Mouse (Mus musculus): Measurements from ENCODE around the gene Slc22a7. TPM values are rescaled to one million over a fixed set of nuclear protein-coding genes. Genes with fewer than 3 reads are reported as not detected.

Slc22a7 gene
- total RNA-seq, 2 experiments from 2014 or later = not detected

DNA sequence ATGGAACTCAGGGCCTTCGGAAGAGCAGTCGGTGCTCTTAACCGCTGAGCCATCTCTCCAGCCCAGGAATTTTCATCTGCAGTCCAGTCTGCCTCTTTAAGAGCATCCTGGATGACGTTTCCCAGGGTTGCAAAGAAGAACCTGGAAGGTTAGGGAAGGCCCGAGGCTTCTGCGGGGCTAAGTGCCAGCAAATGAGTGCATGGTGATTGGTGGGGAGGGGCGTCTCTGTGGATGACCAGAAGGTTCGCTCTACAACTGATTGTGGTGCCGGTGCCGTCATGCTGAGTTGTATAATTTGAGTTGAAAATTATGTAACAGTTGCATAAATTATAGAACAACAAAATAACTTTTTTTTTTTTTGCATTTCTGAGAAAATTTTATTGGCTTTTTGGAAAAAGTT, 919 bp upstream of the Slc22a7 start:
- no peak for ATAC-seq (ENCODE audit: poor library complexity, severe bottlenecking)

DNA sequence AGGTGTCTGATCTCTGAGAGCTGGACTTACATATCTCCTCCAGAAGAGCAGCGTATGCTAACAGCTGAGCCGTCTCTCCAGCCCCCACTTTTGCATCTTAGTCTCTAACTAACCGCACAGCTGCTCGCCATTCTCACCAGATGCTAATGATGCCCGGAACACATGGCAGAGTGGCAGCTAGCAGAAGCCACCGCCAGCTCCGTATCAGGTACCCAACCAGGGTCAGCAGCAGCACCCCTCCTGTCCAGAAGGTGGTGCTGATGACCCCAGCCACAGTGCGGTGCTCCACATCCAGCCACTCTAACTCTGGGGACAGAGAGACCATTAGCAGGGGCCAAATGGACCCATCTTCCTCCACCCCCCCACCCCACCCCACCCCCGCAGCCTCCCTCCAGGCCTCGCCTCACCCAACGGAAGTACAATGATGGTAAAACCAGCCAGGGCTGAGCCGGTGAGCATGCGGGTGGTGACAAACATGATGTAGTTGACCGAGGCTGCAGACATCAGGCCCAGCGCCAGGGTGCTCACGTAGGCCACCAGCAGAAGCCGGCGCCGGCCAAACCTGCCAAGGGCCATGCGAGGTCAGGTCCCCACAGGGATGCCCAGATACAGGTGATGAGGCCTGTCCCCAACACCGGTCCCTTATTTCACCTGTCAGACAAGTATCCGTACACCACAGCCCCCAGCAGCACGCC, 1.4 kb downstream of the Slc22a7 start:
- ATAC-seq (ENCODE audit: poor library complexity, severe bottlenecking) = no peak

DNA sequence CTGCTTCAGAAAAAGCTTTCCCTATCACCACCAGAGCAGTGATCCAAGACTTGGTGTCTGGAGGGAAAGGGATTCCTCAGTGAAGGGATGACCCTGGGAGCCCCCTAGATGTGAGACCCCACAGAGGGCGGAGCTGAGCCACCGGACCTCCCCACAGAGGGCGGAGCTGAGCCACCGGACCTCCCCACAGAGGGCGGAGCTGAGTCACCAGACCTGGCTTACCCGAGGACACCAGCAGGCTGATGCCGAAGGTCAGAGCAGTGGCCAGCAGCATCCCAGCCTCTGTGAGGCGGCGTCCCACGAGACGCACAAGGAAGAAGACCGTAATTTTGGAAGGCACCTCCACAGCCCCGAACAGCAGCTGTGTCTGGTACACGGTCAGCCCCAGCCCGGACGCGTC, 4.6 kb downstream of the Slc22a7 start:
- ATAC-seq (ENCODE audit: poor library complexity, severe bottlenecking) = no peak

DNA sequence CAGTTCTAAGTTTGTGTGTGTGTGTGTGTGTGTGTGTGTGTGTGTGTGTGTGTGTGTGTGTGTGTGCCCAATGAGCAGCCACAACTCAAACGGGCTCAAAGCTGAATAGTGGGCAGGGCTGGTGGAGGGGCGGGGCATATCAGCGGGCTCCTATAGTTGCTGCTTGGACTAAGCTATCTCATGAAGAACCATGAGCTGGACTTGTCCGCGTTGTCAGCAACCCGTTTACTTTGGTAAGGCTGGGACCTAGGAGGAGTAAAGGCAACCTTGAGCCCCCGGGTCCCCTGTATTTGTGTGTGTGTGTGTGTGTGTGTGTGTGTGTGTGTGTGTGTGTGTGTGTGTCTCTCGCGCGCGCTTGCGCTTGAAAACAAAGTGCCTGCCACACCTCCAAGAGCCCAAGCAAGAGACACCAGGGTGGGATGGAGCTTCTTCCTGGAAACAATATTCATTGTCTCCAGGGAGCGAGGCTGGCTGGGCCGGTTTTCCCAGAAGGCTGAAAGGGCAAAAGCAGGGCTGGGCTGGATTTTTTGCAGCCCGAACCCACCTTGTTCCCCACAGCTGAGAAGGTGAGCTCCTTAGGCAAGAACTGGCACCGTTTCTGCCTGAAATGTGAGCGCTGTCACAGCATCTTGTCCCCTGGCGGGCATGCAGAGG, 9.4 kb downstream of the Slc22a7 start, which contains the start of gene Crip3:
Gene Crip3, plus strand, starts transcription at position 166 of the 654 bp plus-strand sequence.
- no peak for ATAC-seq (ENCODE audit: poor library complexity, severe bottlenecking)

DNA sequence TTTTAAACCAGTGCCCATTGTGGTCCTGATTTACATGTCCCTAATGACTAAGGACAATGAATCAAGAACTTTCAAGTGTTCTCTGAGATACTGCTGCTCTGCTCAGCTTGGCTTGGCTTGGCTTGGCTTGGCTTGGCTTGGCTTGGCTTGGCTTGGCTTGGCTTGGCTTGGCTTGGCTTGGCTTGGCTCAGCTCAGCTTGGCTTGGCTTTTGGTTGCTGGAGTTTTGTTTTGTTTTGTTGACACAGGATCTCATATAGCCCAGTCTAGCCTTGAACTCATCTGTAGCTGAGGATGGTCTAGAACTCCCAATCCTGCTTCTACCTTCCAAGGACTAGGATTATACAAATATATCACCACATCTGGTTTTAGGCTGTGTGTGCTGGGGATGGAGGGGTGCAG, 11.8 kb downstream of the Slc22a7 start:
- ATAC-seq (ENCODE audit: poor library complexity, severe bottlenecking) = no peak

DNA sequence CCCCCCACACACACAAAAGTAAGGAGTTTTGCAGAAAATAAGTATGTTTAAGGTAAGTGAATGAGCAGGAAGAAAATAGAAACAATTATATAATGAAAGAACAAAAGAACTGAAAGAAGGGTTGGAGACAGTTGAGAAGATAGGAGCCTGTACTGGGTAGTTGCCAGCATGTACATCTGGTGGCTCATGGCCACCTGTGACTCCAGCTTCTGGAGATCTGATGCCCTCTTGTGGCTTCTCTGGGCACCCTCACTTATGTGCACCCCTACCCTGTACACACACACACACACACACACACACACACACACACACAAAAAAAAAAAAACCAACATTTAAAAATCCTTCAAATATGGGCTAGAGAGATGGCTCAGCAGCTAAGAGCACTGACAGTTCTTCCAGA, 18.5 kb downstream of the Slc22a7 start:
- ATAC-seq (ENCODE audit: poor library complexity, severe bottlenecking) = no peak

DNA sequence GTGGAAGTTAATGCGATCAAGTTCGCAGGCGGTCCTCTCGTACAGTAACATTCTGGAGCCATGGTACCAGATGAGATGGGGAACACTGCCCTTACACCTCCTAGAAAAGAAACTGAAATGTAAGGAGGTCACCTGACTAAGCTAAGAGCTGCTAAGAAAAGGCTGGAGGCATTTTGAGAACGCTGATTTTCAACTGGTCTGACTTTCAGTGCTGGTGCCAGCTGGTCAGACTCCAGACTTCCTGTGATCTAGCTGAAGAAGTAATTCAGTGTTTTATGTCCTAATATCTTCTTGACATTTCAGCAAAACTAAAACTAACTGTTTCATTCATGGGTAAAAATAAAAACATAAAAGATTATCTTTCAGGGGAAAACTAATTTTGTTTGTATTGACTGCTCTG, 19.6 kb downstream of the Slc22a7 start:
- ATAC-seq (ENCODE audit: poor library complexity, severe bottlenecking) = no peak

DNA sequence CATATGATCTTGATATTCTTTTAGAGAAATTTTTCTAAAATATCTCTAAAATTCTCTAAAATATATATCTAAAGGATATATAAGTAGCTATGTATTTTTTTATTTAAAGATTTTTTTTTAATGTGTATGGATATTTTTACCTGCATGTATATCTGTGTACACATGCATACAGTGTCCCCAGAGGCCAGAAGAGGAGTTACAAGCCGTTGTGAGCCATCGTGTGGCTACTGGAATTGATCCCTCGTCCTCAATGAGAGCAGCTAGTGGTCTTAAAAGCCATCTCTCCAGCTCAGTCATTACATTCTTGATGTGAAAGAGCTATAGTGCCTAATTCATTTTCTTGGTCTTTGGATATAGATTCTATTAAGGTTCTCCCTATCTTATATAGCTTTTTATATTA, 29.8 kb downstream of the Slc22a7 start:
- no peak for ATAC-seq (ENCODE audit: poor library complexity, severe bottlenecking)

DNA sequence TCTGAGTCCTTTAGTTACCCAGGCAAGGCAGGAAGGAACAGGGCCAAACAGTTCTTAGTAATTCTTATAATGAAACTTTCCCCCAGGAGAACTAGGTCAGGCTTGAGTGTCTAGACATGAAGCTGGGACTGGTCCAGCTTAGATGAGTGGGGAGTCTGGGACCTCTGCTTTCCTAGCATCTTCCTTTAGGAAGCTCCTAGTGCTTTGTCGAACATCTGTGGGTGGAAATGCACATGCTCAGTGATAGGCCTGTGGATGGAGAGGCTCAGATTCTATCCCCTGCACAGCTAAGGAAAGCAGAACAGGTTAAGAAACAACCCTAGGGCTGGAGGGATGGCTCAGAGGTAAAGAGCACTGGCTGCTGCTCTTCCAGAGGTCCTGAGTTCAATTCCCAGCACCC, 43.6 kb downstream of the Slc22a7 start:
- no peak for ATAC-seq (ENCODE audit: poor library complexity, severe bottlenecking)

DNA sequence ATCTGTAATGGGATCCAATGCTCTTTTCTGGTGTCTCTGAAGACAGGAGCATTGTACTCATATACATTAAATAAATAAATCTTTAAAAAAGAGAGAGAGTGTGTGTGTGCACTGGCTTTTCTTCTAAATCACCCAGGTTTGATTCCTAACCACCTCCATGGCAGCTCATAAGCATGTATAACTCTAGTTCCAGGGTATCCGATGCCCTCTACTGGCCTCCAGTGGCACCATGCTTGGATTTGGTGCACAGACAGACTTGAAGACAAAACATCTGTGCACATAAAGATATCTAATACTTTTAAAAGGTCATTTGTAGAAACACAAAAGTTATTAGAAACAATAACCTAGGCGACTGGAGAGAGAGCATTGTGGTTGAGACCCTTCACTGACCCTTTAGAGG, 45.2 kb downstream of the Slc22a7 start:
- no peak for ATAC-seq (ENCODE audit: poor library complexity, severe bottlenecking)

DNA sequence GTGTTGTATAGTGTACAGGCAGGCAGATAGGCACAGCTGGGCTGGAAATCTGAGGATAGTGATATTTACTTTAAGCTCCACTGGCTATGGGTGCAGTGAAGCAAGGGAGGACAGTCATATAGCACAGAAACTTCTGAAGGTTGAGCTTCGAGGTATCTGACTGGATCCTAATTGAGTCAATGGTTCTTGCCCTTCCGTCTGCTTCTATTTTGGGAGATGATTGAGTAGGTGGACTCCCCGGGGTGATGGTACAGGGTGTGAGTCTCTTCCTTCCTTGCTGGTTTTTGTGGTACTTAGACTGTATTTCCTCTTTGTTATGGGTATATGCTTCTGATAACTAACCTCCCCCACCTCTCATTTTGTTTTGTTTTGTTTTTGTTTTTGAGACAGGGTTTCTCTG, 50.1 kb downstream of the Slc22a7 start:
- ATAC-seq (ENCODE audit: poor library complexity, severe bottlenecking) = no peak

DNA sequence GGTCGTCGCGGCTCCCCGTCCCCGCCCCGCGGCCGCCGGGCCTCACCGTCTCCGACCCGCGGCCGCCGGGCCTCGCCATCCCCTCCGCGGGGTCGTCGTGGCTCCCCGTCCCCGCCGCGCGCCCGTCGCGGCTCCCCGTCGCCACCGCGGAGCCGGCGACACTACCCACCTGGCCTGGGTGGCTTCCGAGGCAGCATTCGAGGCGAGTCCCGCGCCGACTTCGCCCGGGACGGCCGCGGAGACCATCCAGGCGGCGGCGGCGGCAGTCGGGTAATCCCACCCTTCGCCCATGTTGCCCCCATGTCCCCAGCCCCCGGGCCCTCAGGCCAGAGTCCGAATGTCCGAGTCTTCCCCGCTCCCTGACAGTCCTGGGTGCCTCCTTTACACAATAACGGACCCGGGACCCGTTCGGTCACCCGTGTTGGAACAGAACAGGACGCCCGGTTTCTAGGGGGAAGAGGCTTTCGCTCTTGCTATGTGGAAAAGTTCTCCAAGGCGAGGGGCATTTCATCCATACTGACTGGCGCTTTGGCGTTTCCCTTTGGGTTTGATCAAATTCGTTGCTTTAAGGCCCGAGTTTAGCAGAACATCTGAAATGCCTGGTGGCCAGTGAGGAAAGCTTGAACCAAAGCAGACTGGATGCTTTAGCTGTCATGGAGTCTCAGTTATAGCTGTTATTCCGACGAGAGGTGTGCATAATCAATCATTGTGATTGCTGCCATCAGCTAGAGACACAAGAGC, 54.0 kb downstream of the Slc22a7 start:
- ATAC-seq (ENCODE audit: poor library complexity, severe bottlenecking) = no peak

DNA sequence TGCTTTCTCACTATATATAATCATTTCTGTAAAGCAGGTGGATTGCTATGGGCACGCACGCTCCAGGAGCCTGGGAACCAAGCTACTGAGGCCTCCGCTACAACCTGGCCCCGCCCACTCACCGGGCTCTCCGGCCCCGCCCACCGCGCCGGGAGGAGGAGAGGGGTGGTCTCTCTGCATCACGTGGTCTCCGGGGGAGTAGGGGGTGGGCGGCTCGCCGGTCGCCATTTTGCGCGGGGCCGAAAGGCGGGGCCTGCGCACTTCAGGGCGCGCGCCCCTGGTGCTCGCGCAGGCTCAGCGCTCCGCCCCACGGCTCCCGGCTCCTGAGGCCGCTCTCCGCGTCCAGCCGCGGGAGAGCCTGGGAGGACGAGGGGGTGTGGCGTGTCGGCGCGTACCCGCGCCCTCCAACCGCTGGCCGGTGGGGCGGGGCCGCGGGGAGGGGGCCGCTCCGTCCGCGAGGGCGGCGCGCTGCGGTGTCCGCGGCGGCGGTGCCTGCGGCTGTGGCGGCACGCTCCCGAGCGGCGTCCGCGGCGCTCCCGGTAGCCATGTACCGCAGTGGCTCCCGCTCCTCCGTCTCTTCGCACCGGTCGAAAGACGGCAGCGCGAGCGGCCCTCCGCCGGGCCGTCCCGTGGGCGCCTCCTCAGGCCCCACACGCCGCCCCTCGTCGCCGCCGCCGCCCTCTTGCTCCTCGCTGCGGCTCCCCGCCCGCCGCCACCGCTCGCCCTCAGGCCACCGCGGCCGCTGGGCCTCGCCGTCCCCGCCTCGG, 54.8 kb downstream of the Slc22a7 start, which contains the start of gene Zfp318:
Gene Zfp318, plus strand, starts transcription at position 438 of the 767 bp plus-strand sequence.
- peak; percentile 94 for ATAC-seq (ENCODE audit: poor library complexity, severe bottlenecking)

Other genes starting within 250 kb of the Slc22a7 start
- gene Polh, start 235.8 kb downstream of the Slc22a7 start, total RNA-seq (2015) = 14.2 and 18.2 TPM in 2 replicates
- gene Polh, start 235.8 kb downstream of the Slc22a7 start, total RNA-seq (2017) = 28.5 and 31.8 TPM in 2 replicates
- gene Xpo5, start 235.7 kb downstream of the Slc22a7 start, total RNA-seq (2015) = 16.8 and 21.0 TPM in 2 replicates
- 25.1 and 26.6 TPM in 2 replicates for gene Xpo5, start 235.7 kb downstream of the Slc22a7 start, total RNA-seq (2017)
- gene Polr1c, start 190.4 kb downstream of the Slc22a7 start, total RNA-seq (2015) = 22.5 and 27.8 TPM in 2 replicates
- 21.4 and 22.4 TPM in 2 replicates for gene Polr1c, start 190.4 kb downstream of the Slc22a7 start, total RNA-seq (2017)
- 53.9 and 55.1 TPM in 2 replicates for gene Yipf3, start 190.4 kb downstream of the Slc22a7 start, total RNA-seq (2015)
- gene Yipf3, start 190.4 kb downstream of the Slc22a7 start, total RNA-seq (2017) = 30.1 and 35.8 TPM in 2 replicates
- gene Lrrc73, start 184.9 kb downstream of the Slc22a7 start, total RNA-seq (2015) = 0.34 and 1.2 TPM in 2 replicates
- 0.33 TPM in 1 of 2 replicates, not detected in the other for gene Lrrc73, start 184.9 kb downstream of the Slc22a7 start, total RNA-seq (2017)
- gene Tjap1, start 155.4 kb downstream of the Slc22a7 start, total RNA-seq (2015) = 5.4 and 9.9 TPM in 2 replicates
- 9.8 and 15.7 TPM in 2 replicates for gene Tjap1, start 155.4 kb downstream of the Slc22a7 start, total RNA-seq (2017)
- not detected in 2 replicates for gene Dlk2, start 141.0 kb downstream of the Slc22a7 start, total RNA-seq (2015)
- not detected in 2 replicates for gene Dlk2, start 141.0 kb downstream of the Slc22a7 start, total RNA-seq (2017)
- gene Abcc10, start 110.1 kb downstream of the Slc22a7 start, total RNA-seq (2015) = 0.87 and 1.8 TPM in 2 replicates
- 2.2 and 5.4 TPM in 2 replicates for gene Abcc10, start 110.1 kb downstream of the Slc22a7 start, total RNA-seq (2017)
- gene Zfp318, start 54.7 kb downstream of the Slc22a7 start, total RNA-seq (2015) = 3.9 and 10.4 TPM in 2 replicates
- gene Zfp318, start 54.7 kb downstream of the Slc22a7 start, total RNA-seq (2017) = 5.2 and 8.3 TPM in 2 replicates
- gene Crip3, start 9.5 kb downstream of the Slc22a7 start, total RNA-seq (2015) = not detected in 2 replicates
- not detected in 2 replicates for gene Crip3, start 9.5 kb downstream of the Slc22a7 start, total RNA-seq (2017)
- gene Ttbk1, start 49.2 kb upstream of the Slc22a7 start, total RNA-seq (2015) = not detected in 2 replicates
- gene Ttbk1, start 49.2 kb upstream of the Slc22a7 start, total RNA-seq (2017) = 0.04 TPM in 1 of 2 replicates, not detected in the other
- gene Dnph1, start 58.3 kb upstream of the Slc22a7 start, total RNA-seq (2015) = 10.1 and 10.4 TPM in 2 replicates
- 4.3 and 5.9 TPM in 2 replicates for gene Dnph1, start 58.3 kb upstream of the Slc22a7 start, total RNA-seq (2017)
- 2.7 and 4.3 TPM in 2 replicates for gene Cul9, start 107.9 kb upstream of the Slc22a7 start, total RNA-seq (2015)
- 1.7 and 4.4 TPM in 2 replicates for gene Cul9, start 107.9 kb upstream of the Slc22a7 start, total RNA-seq (2017)
- gene Srf, start 117.7 kb upstream of the Slc22a7 start, total RNA-seq (2015) = 28.5 and 34.0 TPM in 2 replicates
- 23.7 and 36.3 TPM in 2 replicates for gene Srf, start 117.7 kb upstream of the Slc22a7 start, total RNA-seq (2017)
- not detected in 2 replicates for gene Ptk7, start 191.0 kb upstream of the Slc22a7 start, total RNA-seq (2015)
- gene Ptk7, start 191.0 kb upstream of the Slc22a7 start, total RNA-seq (2017) = 0.07 and 0.16 TPM in 2 replicates
- 3.5 and 4.9 TPM in 2 replicates for gene Klc4, start 207.6 kb upstream of the Slc22a7 start, total RNA-seq (2015)
- gene Klc4, start 207.6 kb upstream of the Slc22a7 start, total RNA-seq (2017) = 13.1 and 15.0 TPM in 2 replicates
- gene Mrpl2, start 207.8 kb upstream of the Slc22a7 start, total RNA-seq (2015) = 46.2 and 67.5 TPM in 2 replicates
- gene Mrpl2, start 207.8 kb upstream of the Slc22a7 start, total RNA-seq (2017) = 42.7 and 53.9 TPM in 2 replicates
- gene Cul7, start 211.9 kb upstream of the Slc22a7 start, total RNA-seq (2015) = 1.7 and 1.9 TPM in 2 replicates
- 1.9 and 2.4 TPM in 2 replicates for gene Cul7, start 211.9 kb upstream of the Slc22a7 start, total RNA-seq (2017)
- 9.6 and 10.6 TPM in 2 replicates for gene Rrp36, start 235.9 kb upstream of the Slc22a7 start, total RNA-seq (2015)
- gene Rrp36, start 235.9 kb upstream of the Slc22a7 start, total RNA-seq (2017) = 62.2 and 75.0 TPM in 2 replicates
- gene Mea1, start 240.3 kb upstream of the Slc22a7 start, total RNA-seq (2015) = 43.5 and 57.6 TPM in 2 replicates
- gene Mea1, start 240.3 kb upstream of the Slc22a7 start, total RNA-seq (2017) = 68.3 and 81.4 TPM in 2 replicates
- 27.0 and 32.0 TPM in 2 replicates for gene Klhdc3, start 242.5 kb upstream of the Slc22a7 start, total RNA-seq (2015)
- gene Klhdc3, start 242.5 kb upstream of the Slc22a7 start, total RNA-seq (2017) = 14.7 and 16.6 TPM in 2 replicates